Mouse (Mus musculus): ENCODE measurements around the gene Svbp. TPM values are rescaled to one million over a fixed set of nuclear protein-coding genes. Genes with fewer than 3 reads are reported as not detected.

The Svbp gene
- total RNA-seq (2017) = 219 and 373 TPM in 2 replicates

DNA sequence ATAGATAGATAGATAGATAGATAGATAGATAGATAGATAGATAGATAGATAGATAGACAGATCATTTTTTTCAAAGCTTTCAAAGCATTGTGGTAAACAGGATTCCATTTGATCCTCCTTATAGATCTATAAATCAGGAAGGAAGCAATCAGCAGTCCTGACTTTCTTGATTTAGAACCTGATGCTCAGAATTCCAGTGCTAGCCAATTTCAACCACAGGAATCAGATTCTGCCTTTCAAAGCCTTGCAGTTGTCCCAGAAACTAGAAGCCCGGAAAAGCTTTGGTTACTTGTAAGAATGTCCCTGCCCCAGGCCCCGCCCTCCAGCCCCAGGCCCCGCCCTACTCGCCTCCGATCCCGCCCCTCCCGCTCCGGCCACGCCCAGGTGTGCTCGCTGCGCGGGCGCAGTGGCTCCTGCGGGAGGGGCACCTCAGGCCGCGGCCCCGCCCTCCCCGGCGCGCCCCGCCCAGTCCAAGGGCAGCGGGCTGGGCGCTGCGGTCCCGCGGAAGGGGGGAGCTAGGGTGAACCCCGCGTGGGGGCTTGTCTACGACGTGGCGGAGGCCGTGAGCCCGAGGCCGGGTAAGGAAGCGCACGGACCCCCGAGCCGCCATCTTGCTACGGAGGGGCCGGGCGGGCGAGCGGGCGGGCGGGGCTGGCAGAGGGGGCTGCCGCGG, at the start of gene Svbp:
Gene Svbp (plus strand): TSS at position 398 of the 673 bp plus-strand sequence.
- ATAC-seq (replicated peaks in 1 of 2; ENCODE audit: insufficient read depth in 1 of 2, low FRiP score in 2 of 2, low TSS enrichment in 1 of 2, low read depth in 1 of 2, poor library complexity in 2 of 2, severe bottlenecking in 2 of 2) = peak; percentile 71 to 85

DNA sequence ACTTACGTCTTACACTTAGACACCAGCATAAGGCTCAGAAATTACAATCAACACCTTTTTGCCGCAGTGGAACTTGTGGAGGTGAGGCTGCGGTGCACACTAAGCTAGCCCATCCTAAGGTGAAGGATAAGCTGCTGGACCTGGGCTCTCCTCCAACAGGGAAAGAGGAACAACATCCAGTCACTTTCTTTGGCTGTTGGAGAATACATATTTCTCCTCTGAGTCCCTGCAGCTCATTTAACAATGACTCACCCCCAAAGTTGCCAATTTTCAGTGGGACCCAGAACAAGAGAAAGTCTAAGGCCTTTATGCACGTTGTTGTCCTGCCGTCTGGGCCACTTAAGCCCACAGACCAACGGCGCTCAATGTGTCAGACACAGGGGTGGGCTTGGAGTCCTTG, 48.3 kb upstream of the Svbp start:
- ATAC-seq (replicated peaks in 1 of 2; ENCODE audit: insufficient read depth in 1 of 2, low FRiP score in 2 of 2, low TSS enrichment in 1 of 2, low read depth in 1 of 2, poor library complexity in 2 of 2, severe bottlenecking in 2 of 2) = no peak

DNA sequence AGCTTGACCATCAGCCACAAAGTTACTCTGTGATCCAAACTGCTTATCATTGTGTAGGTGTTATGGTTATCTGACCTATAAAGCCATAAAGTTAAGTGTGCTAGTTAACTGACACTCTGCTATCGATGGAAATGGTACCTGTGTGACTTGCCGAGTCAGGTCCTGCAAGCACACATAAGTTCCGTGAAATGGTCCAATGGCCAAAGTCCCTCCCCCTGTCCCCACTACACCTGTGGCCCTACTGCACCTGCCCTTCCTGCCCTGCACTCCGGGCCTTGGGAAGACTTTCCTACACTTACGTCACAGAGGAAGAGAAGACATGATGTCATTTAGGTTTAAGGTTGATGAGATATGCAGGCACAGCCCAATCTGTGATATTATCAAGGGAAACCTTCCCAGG, 47.8 kb upstream of the Svbp start:
- ATAC-seq (replicated peaks in 1 of 2; ENCODE audit: insufficient read depth in 1 of 2, low FRiP score in 2 of 2, low TSS enrichment in 1 of 2, low read depth in 1 of 2, poor library complexity in 2 of 2, severe bottlenecking in 2 of 2) = no peak

DNA sequence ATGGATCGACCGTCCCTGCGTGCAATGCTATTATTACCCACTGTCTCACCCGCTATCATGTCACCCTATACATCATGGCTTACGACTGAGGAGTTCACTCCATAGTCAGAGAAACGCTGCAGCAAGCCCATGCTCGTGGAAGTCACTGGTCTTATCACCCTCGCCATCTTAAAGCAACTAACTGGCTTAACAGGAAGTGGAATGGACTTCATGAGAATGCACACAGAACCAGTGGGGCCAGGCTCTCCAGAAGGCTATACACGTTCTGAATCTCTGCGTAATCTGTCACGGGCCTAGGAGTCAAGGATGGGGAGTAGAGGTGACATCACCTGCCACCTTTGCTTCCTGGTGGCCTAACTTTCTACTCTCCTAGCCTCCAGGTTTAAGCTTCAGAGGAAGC, 46.4 kb upstream of the Svbp start:
- no peak for ATAC-seq (replicated peaks in 1 of 2; ENCODE audit: insufficient read depth in 1 of 2, low FRiP score in 2 of 2, low TSS enrichment in 1 of 2, low read depth in 1 of 2, poor library complexity in 2 of 2, severe bottlenecking in 2 of 2)

DNA sequence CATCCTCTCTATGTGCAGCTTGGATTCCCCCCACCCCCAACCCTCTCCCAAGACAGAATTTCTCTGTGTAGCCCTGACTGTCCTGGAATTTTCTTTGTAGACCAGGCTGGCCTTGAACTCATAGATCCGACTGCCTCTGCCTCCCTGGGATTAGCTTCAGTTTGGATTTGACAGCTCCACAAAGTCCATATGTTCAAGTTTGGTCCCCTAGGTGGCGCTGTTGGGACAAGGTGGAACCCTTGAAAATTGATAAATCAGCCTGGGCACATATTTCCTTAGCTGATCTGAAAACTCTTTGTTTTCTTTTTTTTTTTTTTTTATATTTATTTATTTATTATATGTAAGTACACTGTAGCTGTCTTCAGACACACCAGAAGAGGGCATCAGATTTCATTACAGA, 37.9 kb upstream of the Svbp start:
- ATAC-seq (replicated peaks in 1 of 2; ENCODE audit: insufficient read depth in 1 of 2, low FRiP score in 2 of 2, low TSS enrichment in 1 of 2, low read depth in 1 of 2, poor library complexity in 2 of 2, severe bottlenecking in 2 of 2) = no peak

DNA sequence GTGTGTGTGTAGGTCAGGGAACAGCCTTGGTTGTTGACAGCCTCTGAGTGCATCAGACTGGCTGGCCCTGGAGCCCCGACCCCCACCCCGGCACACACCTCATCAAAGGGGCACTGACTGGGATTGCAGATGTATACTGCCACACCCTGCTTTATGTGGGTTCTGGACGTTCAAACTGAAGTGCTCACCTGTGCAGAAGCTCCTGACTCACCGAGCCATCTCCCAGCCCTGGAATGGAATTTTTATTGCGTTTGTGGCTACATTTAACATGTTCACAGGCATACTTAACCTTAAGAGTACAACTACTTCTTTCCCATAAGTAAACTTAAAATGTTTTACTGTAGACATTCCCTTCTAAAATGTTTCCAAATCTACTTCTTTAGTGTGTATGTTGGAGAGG, 37.2 kb upstream of the Svbp start:
- no peak for ATAC-seq (replicated peaks in 1 of 2; ENCODE audit: insufficient read depth in 1 of 2, low FRiP score in 2 of 2, low TSS enrichment in 1 of 2, low read depth in 1 of 2, poor library complexity in 2 of 2, severe bottlenecking in 2 of 2)

DNA sequence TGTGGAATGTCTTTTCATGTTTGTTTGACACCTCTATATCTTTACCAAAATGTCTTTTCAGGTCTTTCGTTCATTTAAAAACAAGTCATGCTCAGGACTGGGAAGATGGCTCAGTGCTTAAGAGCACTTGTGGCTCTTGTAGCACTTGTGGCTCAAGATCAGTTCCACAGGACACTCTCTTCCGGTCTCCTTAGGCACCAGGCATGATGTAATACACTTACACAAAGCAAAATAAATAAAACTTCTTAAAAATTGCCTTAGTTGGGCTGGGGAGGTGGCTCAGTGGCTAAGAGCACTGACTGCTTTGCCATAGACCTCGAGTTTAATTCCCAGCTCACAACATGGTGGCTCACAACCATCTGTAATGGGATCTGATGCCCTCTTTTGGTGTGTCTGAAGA, 33.7 kb upstream of the Svbp start:
- ATAC-seq (replicated peaks in 1 of 2; ENCODE audit: insufficient read depth in 1 of 2, low FRiP score in 2 of 2, low TSS enrichment in 1 of 2, low read depth in 1 of 2, poor library complexity in 2 of 2, severe bottlenecking in 2 of 2) = no peak

DNA sequence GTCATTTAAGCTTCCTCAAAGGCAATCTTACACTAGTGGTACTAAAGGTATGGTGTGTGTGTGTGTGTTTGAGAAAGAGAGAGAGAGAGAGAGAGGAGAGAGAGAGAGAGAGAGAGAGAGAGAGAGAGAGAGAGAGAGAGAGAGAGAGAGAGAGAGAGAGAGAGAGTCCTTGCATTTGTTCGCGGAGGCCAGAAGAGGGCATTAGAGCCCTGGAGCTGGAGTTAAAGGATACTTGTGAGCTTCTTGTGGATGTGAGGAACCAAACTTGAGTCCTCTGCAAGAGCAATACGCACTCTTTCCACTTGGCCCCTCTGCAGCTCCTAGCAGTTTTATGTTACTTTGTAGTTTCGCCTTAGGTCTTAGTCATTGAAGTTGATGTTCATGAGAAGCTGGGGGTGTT, 32.1 kb upstream of the Svbp start:
- no peak for ATAC-seq (replicated peaks in 1 of 2; ENCODE audit: insufficient read depth in 1 of 2, low FRiP score in 2 of 2, low TSS enrichment in 1 of 2, low read depth in 1 of 2, poor library complexity in 2 of 2, severe bottlenecking in 2 of 2)

DNA sequence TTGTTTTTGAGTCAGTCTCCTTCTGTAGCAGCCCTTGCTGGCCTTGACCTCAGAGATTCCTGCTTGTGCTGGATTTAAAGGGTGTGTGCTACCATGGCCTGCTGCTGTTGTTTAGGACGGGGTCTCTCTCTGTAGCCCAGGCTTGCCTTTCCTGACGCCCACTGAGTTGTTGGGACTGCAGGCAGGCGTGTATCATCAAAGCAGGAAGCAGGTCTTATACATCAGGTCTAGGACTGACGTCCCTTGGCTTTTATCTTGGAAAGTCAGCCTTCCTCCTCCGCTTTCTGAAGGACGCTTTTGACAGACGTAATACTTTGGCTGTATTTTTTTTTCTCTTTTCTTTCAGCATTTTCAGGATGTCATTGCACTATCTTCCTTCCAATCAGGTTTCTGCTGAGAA, 29.2 kb upstream of the Svbp start:
- no peak for ATAC-seq (replicated peaks in 1 of 2; ENCODE audit: insufficient read depth in 1 of 2, low FRiP score in 2 of 2, low TSS enrichment in 1 of 2, low read depth in 1 of 2, poor library complexity in 2 of 2, severe bottlenecking in 2 of 2)

DNA sequence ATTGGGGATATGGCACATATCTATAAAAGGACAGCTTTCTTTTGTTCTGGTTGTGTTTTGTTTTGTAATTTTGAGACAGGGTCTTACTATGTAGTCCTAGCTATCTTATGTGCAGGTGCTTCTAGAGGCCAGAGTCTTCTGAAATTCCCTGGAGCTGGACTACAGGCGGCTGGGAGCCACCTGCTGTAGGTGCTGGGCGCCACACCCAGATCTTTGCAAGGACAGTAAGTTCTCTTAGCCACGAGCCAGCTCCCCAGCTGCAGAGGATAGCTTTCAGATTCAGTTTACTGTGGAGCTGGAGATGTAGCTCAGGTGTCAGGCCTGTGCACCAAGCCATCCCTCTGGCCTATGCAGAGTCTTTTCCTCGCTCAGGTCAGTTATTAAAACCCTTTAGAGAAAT, 28.0 kb upstream of the Svbp start:
- ATAC-seq (replicated peaks in 1 of 2; ENCODE audit: insufficient read depth in 1 of 2, low FRiP score in 2 of 2, low TSS enrichment in 1 of 2, low read depth in 1 of 2, poor library complexity in 2 of 2, severe bottlenecking in 2 of 2) = no peak

DNA sequence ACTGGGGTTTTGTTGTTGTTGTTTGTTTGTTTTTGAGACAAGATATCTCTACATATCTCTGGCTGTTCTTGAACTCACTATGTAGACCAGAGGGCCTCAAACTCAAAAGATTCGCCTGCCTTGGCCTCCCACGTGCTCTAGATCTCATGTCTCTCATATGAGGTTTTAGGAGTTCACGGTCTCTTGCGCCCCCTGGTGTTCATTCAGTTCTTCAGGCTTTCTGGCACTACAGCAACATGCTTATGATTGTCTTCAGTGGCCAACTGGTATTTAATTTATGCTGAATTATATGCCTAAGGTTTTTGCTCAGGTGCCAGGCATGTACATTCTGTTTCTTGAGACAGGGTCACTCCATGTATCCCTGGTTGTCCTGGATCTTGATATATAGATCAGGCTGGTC, 27.4 kb upstream of the Svbp start:
- ATAC-seq (replicated peaks in 1 of 2; ENCODE audit: insufficient read depth in 1 of 2, low FRiP score in 2 of 2, low TSS enrichment in 1 of 2, low read depth in 1 of 2, poor library complexity in 2 of 2, severe bottlenecking in 2 of 2) = peak; percentile 76 to 79

DNA sequence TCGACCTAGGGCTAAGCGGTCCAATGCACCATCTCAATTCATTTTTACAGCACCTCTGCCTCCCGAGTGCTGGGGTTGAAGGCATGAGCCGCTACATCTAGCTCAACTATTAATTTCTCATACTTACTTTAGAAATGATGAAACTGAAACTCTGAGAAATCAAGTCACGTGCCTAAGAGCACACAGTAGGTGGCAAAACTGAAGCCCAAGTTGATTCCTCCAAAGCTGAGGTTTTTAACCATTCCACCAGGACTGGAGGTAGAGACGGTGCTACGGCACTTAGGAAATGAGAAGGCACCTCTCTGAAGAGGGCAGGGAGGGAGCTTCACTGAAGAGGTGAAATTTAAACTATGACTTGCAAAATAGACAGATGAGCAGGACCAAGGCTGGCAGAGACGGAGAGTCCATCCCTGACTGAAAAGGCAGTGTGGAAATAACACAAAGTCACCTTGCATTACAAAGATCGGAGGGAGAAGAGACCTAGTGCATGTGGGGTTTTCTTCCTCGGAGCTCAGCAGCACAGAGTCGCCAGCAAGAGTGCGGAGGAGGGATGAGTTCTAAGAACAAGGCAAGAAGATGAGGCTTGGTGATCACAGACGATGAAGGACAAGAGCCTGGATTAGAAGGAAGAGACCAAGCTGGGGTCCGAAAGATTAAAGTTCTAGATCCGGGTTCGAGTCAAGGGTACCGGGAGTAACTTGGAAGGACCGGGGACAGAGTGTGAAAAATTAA, 22.0 kb upstream of the Svbp start:
- ATAC-seq (replicated peaks in 1 of 2; ENCODE audit: insufficient read depth in 1 of 2, low FRiP score in 2 of 2, low TSS enrichment in 1 of 2, low read depth in 1 of 2, poor library complexity in 2 of 2, severe bottlenecking in 2 of 2) = no peak; a peak in 1 of 4 replicates

DNA sequence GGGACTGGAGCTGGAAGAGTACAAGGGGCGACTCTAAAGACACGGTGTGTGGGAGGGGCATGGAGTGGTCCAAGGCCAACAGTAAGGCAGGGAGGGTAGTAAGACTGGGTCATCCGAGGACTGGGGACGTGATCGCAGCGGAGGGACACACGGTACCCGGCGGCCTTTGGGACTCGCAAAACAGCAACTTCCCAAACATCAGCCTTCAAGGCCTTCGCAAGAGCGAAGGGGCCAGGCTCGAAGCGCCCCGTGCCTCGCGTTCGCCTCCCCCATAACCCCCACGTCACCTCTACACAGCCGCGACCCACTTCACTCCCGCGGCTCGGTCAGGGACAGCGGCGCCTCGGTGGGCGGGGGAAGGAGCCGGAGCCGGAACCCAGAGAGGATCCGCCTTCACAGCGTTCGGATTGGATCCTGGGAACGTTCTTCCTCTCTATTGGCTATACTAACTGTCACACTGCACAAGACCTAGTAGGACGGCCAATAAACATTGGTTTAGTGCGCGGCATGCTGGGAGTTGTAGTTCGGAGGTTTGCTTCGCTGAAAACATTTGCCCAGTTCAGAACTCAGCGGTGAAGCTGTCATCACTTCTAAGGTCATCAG, 21.2 kb upstream of the Svbp start, which contains the start of gene Zfp691:
Gene Zfp691 (minus strand): TSS at position 345 of the 603 bp plus-strand sequence.
- ATAC-seq (replicated peaks in 1 of 2; ENCODE audit: insufficient read depth in 1 of 2, low FRiP score in 2 of 2, low TSS enrichment in 1 of 2, low read depth in 1 of 2, poor library complexity in 2 of 2, severe bottlenecking in 2 of 2) = peak; percentile 99

DNA sequence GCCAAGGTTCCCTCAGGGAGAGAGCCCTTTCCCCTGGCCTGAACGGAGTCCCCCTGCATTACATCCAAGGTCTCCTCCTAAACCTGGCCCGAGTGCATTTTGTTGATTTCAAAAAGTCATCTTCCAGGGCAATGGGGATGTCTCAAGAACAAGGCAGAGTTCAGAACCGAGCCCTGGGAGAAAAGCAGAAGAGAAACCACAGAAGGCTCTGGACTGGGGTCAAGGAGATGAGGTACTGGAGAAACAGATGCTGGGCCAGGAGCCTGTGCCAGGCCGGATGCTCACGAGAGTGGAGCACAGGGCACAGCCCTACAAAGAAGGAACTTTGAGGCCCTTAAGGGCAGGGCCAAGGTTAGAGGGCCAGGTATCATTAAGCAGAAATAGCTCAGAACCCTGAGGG, 17.4 kb upstream of the Svbp start:
- ATAC-seq (replicated peaks in 1 of 2; ENCODE audit: insufficient read depth in 1 of 2, low FRiP score in 2 of 2, low TSS enrichment in 1 of 2, low read depth in 1 of 2, poor library complexity in 2 of 2, severe bottlenecking in 2 of 2) = no peak

DNA sequence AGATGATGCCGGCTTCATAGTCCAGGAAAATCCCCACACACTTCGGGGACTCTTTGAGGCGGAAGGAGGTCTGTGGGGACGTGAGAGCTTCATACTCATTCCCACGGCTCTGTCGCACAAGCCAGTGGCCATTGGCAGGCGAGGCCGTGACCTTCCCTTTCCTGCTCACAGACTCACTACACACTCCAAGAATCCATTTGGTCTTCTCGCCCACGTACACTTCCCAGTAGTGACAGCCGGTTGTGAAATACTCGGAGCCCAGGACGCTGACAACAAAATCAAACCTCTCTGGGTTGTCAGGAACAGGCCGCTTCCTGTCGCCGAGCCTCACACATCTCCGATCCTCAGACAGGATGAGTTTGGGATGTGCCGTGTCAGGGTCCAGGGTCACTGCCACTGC, 16.8 kb upstream of the Svbp start:
- ATAC-seq (replicated peaks in 1 of 2; ENCODE audit: insufficient read depth in 1 of 2, low FRiP score in 2 of 2, low TSS enrichment in 1 of 2, low read depth in 1 of 2, poor library complexity in 2 of 2, severe bottlenecking in 2 of 2) = no peak

DNA sequence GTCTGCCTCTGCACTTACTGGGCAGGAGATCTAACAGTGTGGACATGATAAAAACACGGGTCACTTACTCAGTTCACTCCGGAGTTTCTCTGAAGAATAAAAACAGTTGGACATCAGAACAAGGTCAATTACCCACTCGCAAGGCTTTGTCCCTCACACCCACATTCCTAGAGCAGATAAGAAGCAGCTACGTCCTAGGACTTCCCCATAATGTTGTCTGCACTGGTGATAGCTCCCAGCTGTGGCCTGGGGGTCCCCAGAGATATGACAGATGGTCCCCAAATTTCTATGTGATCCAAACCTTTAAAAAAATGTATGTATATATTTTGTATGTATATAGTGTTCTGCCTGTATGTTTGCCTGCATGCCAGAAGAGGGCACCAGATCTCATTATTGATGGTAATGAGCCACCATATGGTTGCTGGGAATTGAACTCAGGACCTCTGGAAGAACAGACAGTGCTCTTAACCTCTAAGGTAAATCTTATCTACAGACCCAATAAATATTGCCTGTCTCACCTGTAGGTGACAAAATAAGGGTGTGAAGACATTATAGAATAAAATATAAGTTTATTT, 14.9 kb upstream of the Svbp start:
- ATAC-seq (replicated peaks in 1 of 2; ENCODE audit: insufficient read depth in 1 of 2, low FRiP score in 2 of 2, low TSS enrichment in 1 of 2, low read depth in 1 of 2, poor library complexity in 2 of 2, severe bottlenecking in 2 of 2) = no peak

DNA sequence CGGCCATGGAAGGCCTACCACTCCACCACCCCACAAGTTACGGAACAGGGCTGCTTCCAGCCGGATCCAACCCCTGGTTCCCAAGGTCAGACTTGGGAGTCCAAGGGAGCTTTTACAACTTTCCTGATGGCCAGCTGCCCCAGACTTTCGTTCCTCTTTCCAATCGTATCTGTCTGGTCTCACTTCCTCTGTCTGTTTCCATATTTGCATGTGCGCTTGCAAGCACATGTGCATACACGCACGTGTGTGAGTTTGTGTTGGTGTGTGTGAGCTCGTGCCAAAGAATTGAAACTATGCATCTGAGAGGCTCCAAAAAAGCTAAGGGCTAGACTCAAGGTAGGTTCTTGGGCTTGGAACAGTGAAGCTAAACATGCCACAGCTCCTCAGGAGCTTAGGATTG, 13.7 kb upstream of the Svbp start:
- peak in 1 of 2 experiments; percentile 29; a peak in 1 of 4 replicates for ATAC-seq (replicated peaks in 1 of 2; ENCODE audit: insufficient read depth in 1 of 2, low FRiP score in 2 of 2, low TSS enrichment in 1 of 2, low read depth in 1 of 2, poor library complexity in 2 of 2, severe bottlenecking in 2 of 2)

DNA sequence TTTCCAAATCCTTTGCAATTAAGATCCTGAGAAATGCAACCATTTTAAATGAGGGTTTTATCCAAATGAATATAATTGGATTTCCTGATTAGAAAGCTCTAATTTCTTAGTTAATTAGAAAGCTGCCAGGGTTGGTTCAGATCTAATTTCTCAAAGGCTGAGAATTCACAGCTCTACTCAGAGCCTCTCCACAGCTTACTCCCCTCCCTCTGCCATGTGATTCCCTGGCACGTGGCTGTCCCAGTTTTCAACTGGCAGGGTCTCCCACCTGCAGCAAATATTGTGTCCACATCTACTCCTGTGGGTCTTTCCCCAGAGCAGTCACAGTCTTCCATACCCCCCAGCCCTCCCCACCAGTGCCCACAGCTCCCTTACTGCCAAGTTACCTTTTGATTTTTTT, 11.6 kb upstream of the Svbp start:
- ATAC-seq (replicated peaks in 1 of 2; ENCODE audit: insufficient read depth in 1 of 2, low FRiP score in 2 of 2, low TSS enrichment in 1 of 2, low read depth in 1 of 2, poor library complexity in 2 of 2, severe bottlenecking in 2 of 2) = no peak
